Mouse (Mus musculus): ENCODE data around the gene Olfr320.

GRCm38 (mm10) chr11:58671825-58672224, 9.1 kb upstream of the Olfr320 start:
- TF ChIP-seq GATA1 (IDR thresholded peaks at IDR 0.05; ENCODE audit: borderline replicate concordance, low read length): no peak
- TF ChIP-seq FLI1 (IDR thresholded peaks at IDR 0.05; ENCODE audit: low read length): no peak
